Mouse (Mus musculus): ENCODE measurements at regions not wholly inside any gene's neighbourhood (a gene's known extent, or its start where the extent isn't known, plus 50 kb on each side); places are given as distances from the start of the nearest gene placed in this dataset.

GRCm38 (mm10) chr4:80691774-80692485, 142.0 kb upstream of the Tyrp1 start:
- DNase-seq (ENCODE audit: inconsistent age in 2 of 2, low spot score in 1 of 2) = no peak

GRCm38 (mm10) chr4:80712698-80713097, 121.2 kb upstream of the Tyrp1 start:
- DNase-seq (ENCODE audit: inconsistent age in 2 of 2, low spot score in 1 of 2) = no peak

DNA sequence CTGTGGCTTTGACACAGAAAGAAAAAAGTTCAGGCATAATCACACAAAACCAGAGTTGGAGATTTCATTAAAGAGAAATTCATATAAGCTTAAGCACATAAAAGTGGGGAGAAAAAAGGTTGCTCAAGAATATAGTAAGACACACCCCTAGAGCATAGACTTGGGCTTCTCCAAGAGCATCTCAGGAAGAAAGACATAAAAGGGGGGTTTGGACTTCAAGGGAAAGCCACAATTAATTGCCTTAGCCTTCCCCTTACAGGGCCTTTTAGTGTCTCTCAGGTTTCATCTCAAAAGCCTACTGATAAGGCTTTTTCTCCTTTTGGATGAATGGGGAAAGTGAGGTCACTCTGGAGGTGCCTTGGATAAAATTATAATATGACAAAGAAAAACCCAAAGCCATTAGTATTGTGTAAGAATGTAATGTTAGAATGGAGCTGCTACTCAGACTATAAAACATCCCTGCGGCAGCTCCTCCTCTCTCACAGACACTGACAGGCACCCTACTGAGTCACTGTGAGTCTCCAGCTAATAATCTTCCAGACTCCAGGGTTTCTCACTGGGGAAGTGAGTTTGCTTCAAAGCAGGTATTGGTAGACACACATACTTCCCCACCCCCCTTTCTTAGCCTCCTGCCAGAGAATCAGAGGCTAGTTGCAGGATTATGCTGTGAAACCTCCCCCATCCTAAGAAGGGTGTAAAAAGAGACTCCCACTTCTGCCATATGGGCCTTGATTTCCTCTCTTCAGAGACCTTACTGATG, 88.8 kb upstream of the Tyrp1 start:
- DNase-seq (ENCODE audit: inconsistent age in 2 of 2, low spot score in 1 of 2) = peak in 1 of 2 experiments; percentile 28

DNA sequence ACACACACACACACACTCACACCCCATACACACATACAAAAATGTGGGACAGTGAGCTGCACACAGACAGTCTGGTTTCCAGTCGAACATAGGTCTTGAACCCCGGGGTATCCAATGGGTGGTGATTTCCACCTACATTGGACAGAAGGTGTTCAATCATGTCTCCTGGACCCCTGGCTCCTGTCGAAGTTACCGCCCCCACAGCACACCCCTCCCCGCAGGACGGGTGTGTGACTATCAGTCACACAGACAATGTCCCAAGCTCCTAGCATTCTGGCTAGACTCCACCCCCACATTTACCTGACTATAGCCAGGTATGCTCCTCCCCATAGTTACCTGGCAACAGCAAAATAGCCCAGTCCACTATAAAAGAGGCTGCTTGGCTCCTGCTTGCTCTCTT, 81.7 kb upstream of the Tyrp1 start:
- DNase-seq (ENCODE audit: inconsistent age in 2 of 2, low spot score in 1 of 2) = no peak

DNA sequence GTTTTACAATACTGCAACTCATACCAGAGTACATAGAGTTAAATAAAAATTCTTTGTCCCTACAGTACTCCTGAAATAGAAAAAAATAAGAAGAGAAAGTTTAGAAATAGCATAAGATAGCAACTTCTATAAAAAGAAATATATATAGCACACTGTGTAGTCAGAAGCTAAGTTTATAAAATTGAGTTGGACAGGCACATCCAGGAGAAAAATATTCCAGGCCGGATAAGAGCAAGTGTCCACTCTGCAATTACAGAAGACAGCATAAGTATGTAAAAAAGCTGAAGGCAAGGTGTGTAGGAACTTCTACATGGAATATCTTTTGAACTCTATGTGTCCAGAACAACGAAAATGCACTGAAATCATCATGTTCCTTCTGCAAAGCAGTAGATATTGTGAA, 77.8 kb upstream of the Tyrp1 start:
- DNase-seq (ENCODE audit: inconsistent age in 2 of 2, low spot score in 1 of 2) = no peak

GRCm38 (mm10) chr4:80764024-80764423, 69.9 kb upstream of the Tyrp1 start:
- DNase-seq (ENCODE audit: inconsistent age in 2 of 2, low spot score in 1 of 2) = no peak

- DNase-seq (ENCODE audit: inconsistent age in 2 of 2, low spot score in 1 of 2) = peak; percentile 45 to 89
Measured at GRCm38 (mm10) chr4:80765781-80766180, 68.1 kb upstream of the Tyrp1 start.

DNA sequence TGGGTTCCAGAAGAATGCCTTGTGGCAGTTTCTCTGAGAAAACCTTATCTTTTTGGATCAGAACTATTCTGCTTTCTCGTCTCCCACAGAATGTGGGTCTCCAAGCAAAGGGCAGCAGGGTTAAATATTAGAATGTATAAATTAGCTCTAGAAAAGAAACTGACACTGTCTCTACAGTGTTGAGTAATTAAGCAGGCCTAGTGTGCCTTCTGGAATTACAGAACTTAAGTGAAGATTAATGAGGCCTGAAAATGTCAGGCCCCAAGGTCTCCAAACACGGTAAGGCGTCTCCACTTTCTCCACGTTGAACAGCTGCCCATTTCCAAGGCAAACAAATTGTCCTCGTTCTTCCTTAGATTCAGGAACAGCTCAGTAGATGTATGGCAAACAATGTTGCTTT, 66.5 kb upstream of the Tyrp1 start:
- DNase-seq (ENCODE audit: inconsistent age in 2 of 2, low spot score in 1 of 2) = peak in 1 of 2 experiments; percentile 24
